ENCODE assay signal across 11 mouse cellular contexts in genomic region chr6:126657646-126658394, GRCm38 (mm10). TPM values are rescaled to one million over a fixed set of nuclear protein-coding genes. Genes with fewer than 3 reads are reported as not detected.
"Had no signal": no experiment of that assay in that cellular context is flagged by ENCODE, and none has a peak within 500 bp of the region (broad histone marks: within the 10 kb centered on the region; RNA-seq: fewer than 3 reads in every experiment).

No protein-coding gene starts in this region.

- ATAC-seq: intestine, embryonic 15.5 days; liver, postnatal 0 days; midbrain, embryonic 13.5 days had no signal

- H3K27me3 ChIP-seq: intestine, embryonic 15.5 days; liver, embryonic 13.5 days; midbrain, embryonic 13.5 days had no signal

- H3K9me3 ChIP-seq: intestine, embryonic 15.5 days; limb, embryonic 10.5 days; liver, embryonic 13.5 days; lung, embryonic 15.5 days; midbrain, embryonic 13.5 days had no signal

- H3K4me3 ChIP-seq: intestine, embryonic 15.5 days; left cerebral cortex, adult 2 months; limb, embryonic 10.5 days; liver, embryonic 13.5 days; lung, embryonic 15.5 days; midbrain, embryonic 13.5 days had no signal

- H3K27ac ChIP-seq: intestine, embryonic 15.5 days; left cerebral cortex, adult 2 months; limb, embryonic 10.5 days; liver, embryonic 13.5 days; lung, embryonic 15.5 days; midbrain, embryonic 13.5 days; stomach, postnatal 0 days had no signal

- DNase-seq: liver, embryonic 13.5 days; liver, postnatal 0 days; lung, postnatal 14 days; right cerebral cortex, postnatal 25 days; thymus, postnatal 14 days had no signal

- H3K4me1 ChIP-seq: intestine, embryonic 15.5 days; limb, embryonic 10.5 days; liver, embryonic 13.5 days; lung, embryonic 15.5 days; midbrain, embryonic 13.5 days had no signal

- H3K36me3 ChIP-seq: intestine, embryonic 15.5 days; limb, embryonic 10.5 days; liver, embryonic 13.5 days; lung, embryonic 15.5 days; midbrain, embryonic 13.5 days had no signal

- H3K4me2 ChIP-seq: intestine, embryonic 15.5 days; liver, embryonic 13.5 days; lung, embryonic 15.5 days; midbrain, embryonic 13.5 days had no signal

- H3K9ac ChIP-seq: intestine, embryonic 15.5 days; liver, embryonic 13.5 days; liver, postnatal 0 days; lung, embryonic 15.5 days; midbrain, embryonic 13.5 days had no signal

RNA-seq across cellular contexts. Expression of gene Kcna1, which starts 11.6 kb away (rescaled TPM):
- polyA plus RNA-seq: liver, postnatal 0 days had no signal
